8 mouse cellular contexts compared by ENCODE assay signal in the genomic region with DNA sequence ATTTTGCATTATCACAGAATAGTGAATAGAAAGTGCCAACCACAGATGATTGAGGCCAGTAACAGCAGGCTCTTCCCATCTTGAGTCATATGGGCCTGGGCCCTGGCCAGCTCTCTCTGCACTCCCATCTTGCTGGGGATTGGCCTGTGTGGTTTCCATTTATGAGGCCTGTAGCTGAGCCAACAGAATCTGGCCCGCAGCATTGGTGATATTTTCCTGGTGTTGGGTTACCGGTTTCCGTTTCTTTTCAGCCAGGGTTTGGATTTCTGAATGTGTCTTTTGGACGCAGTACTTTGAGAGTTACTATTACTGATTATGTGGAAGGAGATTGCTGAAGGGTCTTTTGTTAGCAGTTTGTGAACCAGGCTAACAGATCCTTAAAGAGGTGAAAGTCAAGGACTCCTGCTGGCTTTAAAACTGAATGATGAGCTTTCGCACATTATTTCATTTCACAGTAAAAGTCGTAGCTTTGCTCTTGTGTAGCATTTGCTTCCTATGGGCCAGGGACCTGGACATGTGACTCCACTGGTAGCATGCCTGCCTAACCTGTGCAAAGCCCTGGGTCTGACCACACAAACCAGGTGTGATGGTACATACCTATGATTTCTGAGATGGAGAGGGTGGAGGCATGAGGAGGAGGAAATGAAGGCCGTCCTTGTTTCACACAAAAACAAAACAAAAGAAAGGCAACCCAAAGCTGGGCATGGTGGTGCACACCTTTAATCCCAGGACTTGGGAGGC. TPM values are rescaled to one million over a fixed set of nuclear protein-coding genes. Genes with fewer than 3 reads are reported as not detected.
A peak's percentile ranks its signal among the peaks of the same experiment; 100 is the strongest.
DNase-seq lines count a peak whose midpoint lies in the region; ATAC-seq and TF ChIP-seq lines count a peak whose summit lies in the region.

No protein-coding gene starts in this region.

- no peak for TF ChIP-seq POLR2A in kidney, adult 2 months (IDR thresholded peaks at IDR 0.05; ENCODE audit: low read depth, low read length)
- TF ChIP-seq POLR2A in thymus, adult 2 months (IDR thresholded peaks at IDR 0.05; ENCODE audit: control insufficient read depth, extremely low read depth, insufficient read depth, low read length, poor library complexity): no peak

- 66% methylated on average over 7 of the region's 7 CpGs for WGBS in forebrain, embryonic 14.5 days
- 80% methylated on average over 7 of the region's 7 CpGs for WGBS in forebrain, embryonic 11.5 days
- 36% methylated on average over 7 of the region's 7 CpGs for WGBS in embryonic facial prominence, embryonic 15.5 days
- WGBS in kidney, adult 2 months: 58% methylated on average over 7 of the region's 7 CpGs
- WGBS in thymus, adult 2 months: 90% methylated on average over 7 of the region's 7 CpGs

- no peak for TF ChIP-seq CTCF in kidney, adult 2 months (conservative IDR thresholded peaks at IDR 0.05; ENCODE audit: insufficient read depth, insufficient read length, low read depth, low read length)
- no peak for TF ChIP-seq CTCF in thymus, adult 2 months (IDR thresholded peaks at IDR 0.05; ENCODE audit: borderline replicate concordance, control insufficient read depth, extremely low read depth, insufficient read depth, low read length, poor library complexity)

- H3K27me3 ChIP-seq in forebrain, embryonic 14.5 days (replicated peaks; ENCODE audit: control insufficient read depth, insufficient read depth, low read length): peaks cover 8% of the 10 kb centered on the region
- peaks cover 16% of the 10 kb centered on the region for H3K27me3 ChIP-seq in forebrain, embryonic 11.5 days (ENCODE audit: control insufficient read depth, insufficient read depth, low read length)
- no peaks in the 10 kb centered on the region for H3K27me3 ChIP-seq in embryonic facial prominence, embryonic 15.5 days
- no peaks in the 10 kb centered on the region for H3K27me3 ChIP-seq in kidney, adult 2 months (replicated peaks; ENCODE audit: control insufficient read depth, insufficient read depth, low read length)
- peaks cover 3% of the 10 kb centered on the region; the same call in 1 of the 2 replicates for H3K27me3 ChIP-seq in thymus, adult 2 months (ENCODE audit: control insufficient read depth, insufficient read depth, low read length)

- peak overlapping the region; percentile 35 for H3K4me2 ChIP-seq in forebrain, embryonic 14.5 days (ENCODE audit: low read length)
- H3K4me2 ChIP-seq in forebrain, embryonic 11.5 days (ENCODE audit: low read depth, low read length, severe bottlenecking): no peak overlapping the region
- no peak overlapping the region for H3K4me2 ChIP-seq in embryonic facial prominence, embryonic 15.5 days (replicated peaks)

- no peaks in the 10 kb centered on the region for H3K9me3 ChIP-seq in forebrain, embryonic 14.5 days (replicated peaks; ENCODE audit: control insufficient read depth, low read length)
- no peaks in the 10 kb centered on the region for H3K9me3 ChIP-seq in forebrain, embryonic 11.5 days (ENCODE audit: control insufficient read depth, low read length)
- no peaks in the 10 kb centered on the region for H3K9me3 ChIP-seq in embryonic facial prominence, embryonic 15.5 days (replicated peaks)

- H3K36me3 ChIP-seq in forebrain, embryonic 14.5 days (ENCODE audit: control insufficient read depth, insufficient read depth, low read length): no peaks in the 10 kb centered on the region
- no peaks in the 10 kb centered on the region for H3K36me3 ChIP-seq in forebrain, embryonic 11.5 days (ENCODE audit: control insufficient read depth, insufficient read depth, low read length)
- no peaks in the 10 kb centered on the region for H3K36me3 ChIP-seq in embryonic facial prominence, embryonic 15.5 days
- H3K36me3 ChIP-seq in kidney, adult 2 months (ENCODE audit: control insufficient read depth, insufficient read depth, low read length): no peaks in the 10 kb centered on the region
- no peaks in the 10 kb centered on the region for H3K36me3 ChIP-seq in thymus, adult 2 months (ENCODE audit: control insufficient read depth, insufficient read depth, low read length)

- ATAC-seq in forebrain, embryonic 14.5 days: peak; percentile 83
- no peak for ATAC-seq in forebrain, embryonic 11.5 days (replicated peaks; ENCODE audit: low FRiP score)
- peak; percentile 81 for ATAC-seq in embryonic facial prominence, embryonic 15.5 days (ENCODE audit: insufficient number of reproducible peaks, low FRiP score, low TSS enrichment, low read depth)

- no peak overlapping the region for H3K9ac ChIP-seq in forebrain, embryonic 14.5 days (ENCODE audit: low read length)
- H3K9ac ChIP-seq in forebrain, embryonic 11.5 days (ENCODE audit: low read length): no peak overlapping the region
- H3K9ac ChIP-seq in embryonic facial prominence, embryonic 15.5 days: no peak overlapping the region

- H3K4me1 ChIP-seq in forebrain, embryonic 14.5 days (ENCODE audit: control insufficient read depth, insufficient read depth, low read length): peaks cover 11% of the 10 kb centered on the region; the same call in 1 of the 2 replicates
- H3K4me1 ChIP-seq in forebrain, embryonic 11.5 days (replicated peaks; ENCODE audit: control insufficient read depth, insufficient read depth, low read length): 0 out of 2 replicates have a peak, but pooled peaks cover 2% of the 10 kb centered on the region
- peaks cover 45% of the 10 kb centered on the region for H3K4me1 ChIP-seq in embryonic facial prominence, embryonic 15.5 days
- H3K4me1 ChIP-seq in kidney, adult 2 months (ENCODE audit: control insufficient read depth, insufficient read depth, low read length): no peaks in the 10 kb centered on the region
- H3K4me1 ChIP-seq in thymus, adult 2 months (replicated peaks; ENCODE audit: control insufficient read depth, insufficient read depth, low read length): peaks cover 3% of the 10 kb centered on the region

- no peak overlapping the region for H3K4me3 ChIP-seq in forebrain, embryonic 14.5 days (ENCODE audit: low read depth, low read length)
- H3K4me3 ChIP-seq in forebrain, embryonic 11.5 days (ENCODE audit: low read depth, low read length): no peak overlapping the region
- no peak overlapping the region for H3K4me3 ChIP-seq in embryonic facial prominence, embryonic 15.5 days (replicated peaks)
- no peak overlapping the region for H3K4me3 ChIP-seq in kidney, adult 2 months (ENCODE audit: insufficient read depth, low read depth, low read length)
- no peak overlapping the region for H3K4me3 ChIP-seq in thymus, adult 2 months (ENCODE audit: control insufficient read depth, insufficient read depth, low read length)

- peak; percentile 88 for DNase-seq in forebrain, embryonic 14.5 days (ENCODE audit: low spot score)
- DNase-seq in forebrain, embryonic 11.5 days (ENCODE audit: low spot score): no peak
- peak; percentile 94 for DNase-seq in adipocyte (ENCODE audit: low spot score)
- peak; percentile 51 for DNase-seq in kidney, adult 2 months
- peak; percentile 75 for DNase-seq in lung, postnatal 10 days
- DNase-seq in thymus, adult 2 months: no peak
- DNase-seq in spleen, postnatal 10 days (ENCODE audit: low spot score in 2 of 2): no peak

- H3K27ac ChIP-seq in forebrain, embryonic 14.5 days (ENCODE audit: low read depth, low read length): peak overlapping the region; percentile 62
- H3K27ac ChIP-seq in forebrain, embryonic 11.5 days (ENCODE audit: low read depth, low read length): no peak overlapping the region
- H3K27ac ChIP-seq in embryonic facial prominence, embryonic 15.5 days (replicated peaks): peak overlapping the region; percentile 69
- H3K27ac ChIP-seq in kidney, adult 2 months (ENCODE audit: insufficient read depth, low read depth, low read length): no peak overlapping the region
- H3K27ac ChIP-seq in thymus, adult 2 months (ENCODE audit: control insufficient read depth, insufficient read depth, low read length): no peak overlapping the region

RNA-seq across cellular contexts. Expression of a gene that starts 5.5 kb away (rescaled TPM):
- 81.3 and 106 TPM in 2 replicates for polyA plus RNA-seq in forebrain, embryonic 14.5 days (2014; fragmentation: Nextera tagmentation; extraction: Ambion mirVana)
- polyA plus RNA-seq in forebrain, embryonic 11.5 days (2014; fragmentation: Nextera tagmentation; extraction: Ambion mirVana): 6.6 and 7.4 TPM in 2 replicates
- polyA plus RNA-seq in embryonic facial prominence, embryonic 15.5 days (2015; fragmentation: Nextera tagmentation; extraction: Ambion mirVana): 18.2 TPM in 2 replicates
- 1.1 and 1.2 TPM in 2 replicates for polyA plus RNA-seq in kidney, adult 2 months (2012; rRNA removed)
- 0.36 and 0.47 TPM in 2 replicates for polyA plus RNA-seq in thymus, adult 2 months (2012; rRNA removed)

Comparison
In these comparisons a context has a peak if more than half of its experiments do, and no peak if none do; other contexts are left out.
1. DNase-seq: peak in forebrain, embryonic 14.5 days (single experiment), adipocyte (single experiment), kidney, adult 2 months (single experiment) and lung, postnatal 10 days (single experiment); none in forebrain, embryonic 11.5 days (single experiment), thymus, adult 2 months (single experiment) and spleen, postnatal 10 days (0 of 2).
2. H3K27ac ChIP-seq: peak in forebrain, embryonic 14.5 days (single experiment) and embryonic facial prominence, embryonic 15.5 days (single experiment); none in forebrain, embryonic 11.5 days (single experiment), kidney, adult 2 months (single experiment) and thymus, adult 2 months (single experiment).